Mouse (Mus musculus) ES-Bruce4 (cell line): ENCODE data around the gene Best2.

ENCODE experiments used
- CTCF ChIP-seq: IDR thresholded peaks from one replicate; pipeline ENCODE4 v1.8.1; 2011; ENCODE audit warnings: low read depth, low read length
- POLR2A ChIP-seq: IDR thresholded peaks from one replicate; pipeline ENCODE4 v1.8.1; 2011; ENCODE audit warnings: low read length; ENCODE audit not compliant: insufficient read depth

DNA sequence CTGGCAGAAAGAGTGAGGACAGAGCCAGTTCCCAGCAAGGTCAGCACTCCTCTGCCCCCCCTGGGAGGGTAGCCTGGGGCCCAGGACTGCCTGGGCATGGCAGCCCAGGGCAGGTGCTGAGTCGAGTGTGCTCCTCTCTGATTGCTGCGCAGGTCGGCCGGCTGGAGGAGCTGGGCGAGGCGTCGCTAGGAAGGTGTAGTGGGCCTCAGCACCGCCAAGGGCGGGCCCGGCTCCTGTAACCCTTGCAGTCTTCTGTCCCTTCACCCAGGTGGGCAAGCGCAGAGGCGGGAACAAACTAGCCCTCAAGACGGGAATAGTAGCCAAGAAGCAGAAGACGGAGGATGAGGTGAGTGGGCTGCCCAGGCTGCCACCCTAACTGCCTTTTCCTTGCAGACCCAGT lies 14.9 kb upstream of the Best2 start:
- no peak for TF ChIP-seq POLR2A
- no peak for TF ChIP-seq CTCF
